Mouse (Mus musculus): Measurements from ENCODE around the gene Rnls. TPM values are rescaled to one million over a fixed set of nuclear protein-coding genes. Genes with fewer than 3 reads are reported as not detected.

Gene Rnls
- polyA plus RNA-seq, 1 experiment from 2014 or later = 9.7 TPM

DNA sequence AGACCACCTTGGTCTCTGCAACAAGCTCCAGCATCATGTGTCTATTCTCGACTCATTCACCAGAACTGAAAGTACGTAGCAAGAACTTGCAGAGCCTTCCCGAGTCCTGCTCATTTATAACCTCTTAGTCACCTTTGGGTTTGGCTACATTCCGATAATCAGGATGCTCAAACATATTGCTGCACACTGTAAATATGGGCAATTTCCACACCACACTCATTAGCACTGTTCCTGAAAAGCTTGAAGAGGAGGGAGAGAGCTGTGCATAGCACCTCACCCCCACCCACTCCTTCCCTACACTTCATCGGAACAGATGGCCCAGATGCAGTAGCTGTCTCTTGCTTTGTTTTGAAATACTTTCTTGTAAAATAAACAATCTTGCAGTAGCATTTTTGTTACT is 139.9 kb downstream of the Rnls start:
- Histone ChIP-seq H3K27ac (no peak overlapping the region), H3K4me3 (replicated peaks; ENCODE audit: low read depth, low read length) (no peak overlapping the region), H3K9ac (ENCODE audit: low read depth, low read length) (no peak overlapping the region), H3K4me1 (replicated peaks; ENCODE audit: insufficient read depth, low read length) (no peaks in the 10 kb centered on the region), H3K27me3 (ENCODE audit: insufficient read depth, low read length) (no peaks in the 10 kb centered on the region), H3K36me3 (ENCODE audit: insufficient read depth, low read length) (no peaks in the 10 kb centered on the region), H3K9me3 (replicated peaks; ENCODE audit: low read length) (no peaks in the 10 kb centered on the region), H3K4me2 (ENCODE audit: low read length) (no peak overlapping the region)
- DNase-seq (ENCODE audit: low spot score) (no peak), ATAC-seq (replicated peaks; ENCODE audit: low FRiP score, low read depth) (no peak)
- no peak for TF ChIP-seq CTCF (IDR thresholded peaks at IDR 0.05; ENCODE audit: low read depth)
- WGBS = 78% methylated on average over 5 of the region's 5 CpGs

- 91% methylated on average over 2 of the region's 2 CpGs for WGBS
- no peak for ATAC-seq (replicated peaks; ENCODE audit: low FRiP score, low read depth)
These were observed 147.9 kb downstream of the Rnls start for GRCm38 (mm10) chr19:33244196-33244595.

DNA sequence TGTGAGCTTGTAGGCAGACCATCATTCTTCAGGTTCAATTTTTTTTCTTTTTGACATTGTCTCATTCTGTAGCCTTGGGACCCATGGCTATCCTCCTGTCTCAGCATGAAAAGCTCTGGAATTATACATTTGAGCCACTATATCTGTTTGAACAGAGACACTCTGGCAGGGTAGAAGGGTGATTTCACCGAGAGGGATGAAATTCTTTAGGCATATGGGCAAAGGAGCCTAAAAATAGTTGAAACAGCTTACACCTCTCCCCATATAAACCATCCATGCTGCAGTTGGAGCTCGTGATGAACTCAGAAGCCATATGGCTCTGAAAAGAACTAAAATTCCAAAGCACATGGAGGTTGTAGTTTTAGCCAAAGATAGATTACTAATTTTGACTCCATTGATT is 151.7 kb downstream of the Rnls start:
- Histone ChIP-seq H3K9ac (ENCODE audit: low read depth, low read length) (no peak overlapping the region), H3K36me3 (ENCODE audit: insufficient read depth, low read length) (no peaks in the 10 kb centered on the region), H3K27me3 (ENCODE audit: insufficient read depth, low read length) (no peaks in the 10 kb centered on the region), H3K9me3 (replicated peaks; ENCODE audit: low read length) (no peaks in the 10 kb centered on the region), H3K4me1 (replicated peaks; ENCODE audit: insufficient read depth, low read length) (no peaks in the 10 kb centered on the region), H3K27ac (no peak overlapping the region), H3K4me3 (replicated peaks; ENCODE audit: low read depth, low read length) (no peak overlapping the region), H3K4me2 (ENCODE audit: low read length) (no peak overlapping the region)
- TF ChIP-seq CTCF (IDR thresholded peaks at IDR 0.05; ENCODE audit: low read depth) = no peak
- 88% methylated on average over 2 of the region's 2 CpGs for WGBS
- ATAC-seq (replicated peaks; ENCODE audit: low FRiP score, low read depth) = no peak
- DNase-seq (ENCODE audit: low spot score) = no peak

More at GRCm38 (mm10) chr19:33244196-33244595, 147.9 kb downstream of the Rnls start:
- H3K27me3 ChIP-seq (ENCODE audit: insufficient read depth, low read length) = no peaks in the 10 kb centered on the region
- no peaks in the 10 kb centered on the region for H3K4me1 ChIP-seq (replicated peaks; ENCODE audit: insufficient read depth, low read length)
- no peak for TF ChIP-seq CTCF (IDR thresholded peaks at IDR 0.05; ENCODE audit: low read depth)
- no peak overlapping the region for H3K4me3 ChIP-seq (replicated peaks; ENCODE audit: low read depth, low read length)
- H3K27ac ChIP-seq = no peak overlapping the region
- DNase-seq (ENCODE audit: low spot score) = no peak
- H3K4me2 ChIP-seq (ENCODE audit: low read length) = no peak overlapping the region
- H3K9me3 ChIP-seq (replicated peaks; ENCODE audit: low read length) = no peaks in the 10 kb centered on the region
- H3K9ac ChIP-seq (ENCODE audit: low read depth, low read length) = no peak overlapping the region
- no peaks in the 10 kb centered on the region for H3K36me3 ChIP-seq (ENCODE audit: insufficient read depth, low read length)

- H3K4me1 ChIP-seq (replicated peaks; ENCODE audit: insufficient read depth, low read length) = no peaks in the 10 kb centered on the region
- no peak for TF ChIP-seq CTCF (IDR thresholded peaks at IDR 0.05; ENCODE audit: low read depth)
- H3K9ac ChIP-seq (ENCODE audit: low read depth, low read length) = no peak overlapping the region
- ATAC-seq (replicated peaks; ENCODE audit: low FRiP score, low read depth) = no peak
- 77% methylated on average over 3 of the region's 3 CpGs for WGBS
- no peak for DNase-seq (ENCODE audit: low spot score)
- H3K27me3 ChIP-seq (ENCODE audit: insufficient read depth, low read length) = no peaks in the 10 kb centered on the region
- no peak overlapping the region for H3K4me3 ChIP-seq (replicated peaks; ENCODE audit: low read depth, low read length)
- no peaks in the 10 kb centered on the region for H3K9me3 ChIP-seq (replicated peaks; ENCODE audit: low read length)
- H3K4me2 ChIP-seq (ENCODE audit: low read length) = no peak overlapping the region
- H3K27ac ChIP-seq = no peak overlapping the region
- no peaks in the 10 kb centered on the region for H3K36me3 ChIP-seq (ENCODE audit: insufficient read depth, low read length)
These were observed 159.2 kb downstream of the Rnls start for GRCm38 (mm10) chr19:33232902-33233301.

DNA sequence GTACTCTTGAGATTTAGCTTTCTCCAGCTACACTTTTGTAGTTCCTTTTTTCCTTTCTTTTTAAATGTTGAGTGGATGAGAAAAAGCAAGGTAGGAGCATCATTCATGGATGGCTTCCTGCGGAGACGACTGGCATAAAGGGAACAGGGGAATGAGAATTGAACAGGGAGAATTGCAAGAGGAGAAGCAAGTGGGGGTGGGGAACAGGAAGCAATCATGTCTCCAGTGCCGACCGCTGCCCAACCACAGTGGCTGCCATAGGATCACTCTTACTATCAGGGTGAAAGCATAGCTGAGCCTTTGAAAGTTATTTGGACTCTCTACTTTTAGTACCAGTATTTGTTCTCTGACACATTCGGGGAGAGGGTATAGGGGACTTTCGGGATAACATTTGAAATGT is 160.8 kb downstream of the Rnls start:
- DNase-seq (ENCODE audit: low spot score) = no peak
- no peaks in the 10 kb centered on the region for H3K4me1 ChIP-seq (replicated peaks; ENCODE audit: insufficient read depth, low read length)
- TF ChIP-seq CTCF (IDR thresholded peaks at IDR 0.05; ENCODE audit: low read depth) = no peak
- no peak overlapping the region for H3K27ac ChIP-seq
- WGBS = 44% methylated on average over 6 of the region's 6 CpGs
- no peak overlapping the region for H3K4me3 ChIP-seq (replicated peaks; ENCODE audit: low read depth, low read length)
- no peak overlapping the region for H3K9ac ChIP-seq (ENCODE audit: low read depth, low read length)
- no peaks in the 10 kb centered on the region for H3K27me3 ChIP-seq (ENCODE audit: insufficient read depth, low read length)
- H3K36me3 ChIP-seq (ENCODE audit: insufficient read depth, low read length) = no peaks in the 10 kb centered on the region
- no peak overlapping the region for H3K4me2 ChIP-seq (ENCODE audit: low read length)
- no peaks in the 10 kb centered on the region for H3K9me3 ChIP-seq (replicated peaks; ENCODE audit: low read length)
- ATAC-seq (replicated peaks; ENCODE audit: low FRiP score, low read depth) = no peak

- H3K9ac ChIP-seq (ENCODE audit: low read depth, low read length) = no peak overlapping the region
- no peaks in the 10 kb centered on the region for H3K36me3 ChIP-seq (ENCODE audit: insufficient read depth, low read length)
- ATAC-seq (replicated peaks; ENCODE audit: low FRiP score, low read depth) = peak; percentile 68
- 5% methylated on average over 3 of the region's 3 CpGs for WGBS
- H3K4me2 ChIP-seq (ENCODE audit: low read length) = no peak overlapping the region
- H3K4me3 ChIP-seq (replicated peaks; ENCODE audit: low read depth, low read length) = no peak overlapping the region
- no peaks in the 10 kb centered on the region for H3K27me3 ChIP-seq (ENCODE audit: insufficient read depth, low read length)
- H3K9me3 ChIP-seq (replicated peaks; ENCODE audit: low read length) = no peaks in the 10 kb centered on the region
- no peak overlapping the region for H3K27ac ChIP-seq
- H3K4me1 ChIP-seq (replicated peaks; ENCODE audit: insufficient read depth, low read length) = 0 out of 2 replicates have a peak, but pooled peaks cover 12% of the 10 kb centered on the region
- peak; percentile 85 for TF ChIP-seq CTCF (IDR thresholded peaks at IDR 0.05; ENCODE audit: low read depth)
- DNase-seq (ENCODE audit: low spot score) = peak; percentile 95
These were observed 165.1 kb downstream of the Rnls start for GRCm38 (mm10) chr19:33227004-33227403.

Measured in kidney, postnatal 0 days (tissue).